In genomic region chr10:78574250-78575104, GRCm38 (mm10) we compare ENCODE assay signal across 8 mouse cellular contexts. TPM values are rescaled to one million over a fixed set of nuclear protein-coding genes. Genes with fewer than 3 reads are reported as not detected.
DNase-seq lines count a peak whose midpoint lies in the region; ATAC-seq lines count a peak whose summit lies in the region.

Gene Ilvbl (plus strand): TSS chr10:78574346.

- intact Hi-C loops in gastrocnemius, postnatal 14 days (cut with DNase I; ENCODE audit: low total_unique reads): no loop called here
- intact Hi-C loops in left cerebral cortex, postnatal 10 days (cut with DNase I): no loop called here

- ATAC-seq in inflammation-experienced regulatory T-cells, adult 6 months: peak; percentile 88
- ATAC-seq in megakaryocyte-erythroid progenitor cell, adult 5-6 weeks (replicated peaks; ENCODE audit: low FRiP score, low TSS enrichment, poor library complexity, severe bottlenecking): peak; percentile 83

- peak; percentile 99 for DNase-seq in adipocyte (ENCODE audit: low spot score)
- DNase-seq in embryo, embryonic 10 days (ENCODE audit: low spot score): peak; percentile 98
- DNase-seq in gastrocnemius, postnatal 14 days: peak; percentile 93
- DNase-seq in left cerebral cortex, postnatal 10 days (ENCODE audit: extremely low spot score in 1 of 2, low spot score in 2 of 2): peak; percentile 90 to 96
- peak; percentile 90 for DNase-seq in right cerebral cortex, postnatal 25 days
- DNase-seq in urinary bladder, postnatal 4 days (ENCODE audit: low spot score in 2 of 2): peak; percentile 89 to 95

RNA-seq across cellular contexts. Expression of gene Ilvbl, which starts in this region (rescaled TPM):
- 10 to 100 TPM; 14.7 to 16.4 TPM for total RNA-seq in gastrocnemius, postnatal 14 days (2021)
- polyA plus RNA-seq in inflammation-experienced regulatory T-cells, adult 6 months (2017; shearing (Covaris generic)): 10 to 100 TPM; 52.8 to 69.0 (median 58.9) TPM
- total RNA-seq in left cerebral cortex, postnatal 10 days (2021): 10 to 100 TPM; 19.2 to 21.9 TPM
- total RNA-seq in megakaryocyte-erythroid progenitor cell, adult 5-6 weeks (2014; fragmentation: Nextera tagmentation): 64.4 and 85.5 TPM in 2 replicates
- 10.2 and 38.3 TPM in 2 replicates for total RNA-seq in megakaryocyte-erythroid progenitor cell, adult 5-6 weeks (2017)

Comparison
In these comparisons a context has a peak if more than half of its experiments do, and no peak if none do; other contexts are left out.
1. Peak in every context shown above with its lines: DNase-seq and ATAC-seq.